Mouse (Mus musculus): ENCODE results near the gene Aak1.
A peak's percentile ranks its signal among the peaks of the same experiment; 100 is the strongest.
"Not testable (repeated sequence)": the region's sequence is repeated elsewhere in the genome, so short reads cannot be mapped to it uniquely, and the experiment has no call there.

Aak1 gene

GRCm38 (mm10) chr6:86841949-86842348 lies 7.4 kb upstream of the Aak1 start:
- no peak for DNase-seq (ENCODE audit: low spot score)

GRCm38 (mm10) chr6:86843636-86844035 lies 5.7 kb upstream of the Aak1 start:
- DNase-seq (ENCODE audit: low spot score): no peak

GRCm38 (mm10) chr6:86846467-86846866 lies 2.9 kb upstream of the Aak1 start:
- no peak for DNase-seq (ENCODE audit: low spot score)

GRCm38 (mm10) chr6:86847816-86848215 lies 1.5 kb upstream of the Aak1 start:
- peak; percentile 16 for DNase-seq (ENCODE audit: low spot score)

- DNase-seq (ENCODE audit: low spot score): no peak
Observed at GRCm38 (mm10) chr6:86848580-86848914, 770 bp upstream of the Aak1 start.

GRCm38 (mm10) chr6:86849692-86850445 lies 552 bp downstream of the Aak1 start:
- DNase-seq (ENCODE audit: low spot score): no peak

- peak; percentile 76 for DNase-seq (ENCODE audit: low spot score)
Observed at GRCm38 (mm10) chr6:86850588-86850987, 1.3 kb downstream of the Aak1 start.

- no peak for DNase-seq (ENCODE audit: low spot score)
Observed at GRCm38 (mm10) chr6:86851561-86851960, 2.2 kb downstream of the Aak1 start.

GRCm38 (mm10) chr6:86853928-86854327 lies 4.6 kb downstream of the Aak1 start:
- DNase-seq (ENCODE audit: low spot score): no peak

GRCm38 (mm10) chr6:86854941-86855340 lies 5.6 kb downstream of the Aak1 start:
- no peak for DNase-seq (ENCODE audit: low spot score)

- no peak for DNase-seq (ENCODE audit: low spot score)
Observed at GRCm38 (mm10) chr6:86858606-86859005, 9.3 kb downstream of the Aak1 start.

- DNase-seq (ENCODE audit: low spot score): no peak
Observed at GRCm38 (mm10) chr6:86860732-86861463, 11.6 kb downstream of the Aak1 start.

GRCm38 (mm10) chr6:86864358-86864757 lies 15.0 kb downstream of the Aak1 start:
- peak; percentile 43 for DNase-seq (ENCODE audit: low spot score)

- DNase-seq (ENCODE audit: low spot score): peak; percentile 29
Observed at GRCm38 (mm10) chr6:86870335-86870734, 21.0 kb downstream of the Aak1 start.

- peak; percentile 70 for DNase-seq (ENCODE audit: low spot score)
Observed at GRCm38 (mm10) chr6:86871783-86872182, 22.5 kb downstream of the Aak1 start.

GRCm38 (mm10) chr6:86874711-86875375 lies 25.5 kb downstream of the Aak1 start:
- DNase-seq (ENCODE audit: low spot score): no peak

GRCm38 (mm10) chr6:86876451-86876850 lies 27.1 kb downstream of the Aak1 start:
- DNase-seq (ENCODE audit: low spot score): peak; percentile 13

GRCm38 (mm10) chr6:86878656-86879055 lies 29.3 kb downstream of the Aak1 start:
- not testable (repeated sequence) for DNase-seq (ENCODE audit: low spot score)

- no peak for DNase-seq (ENCODE audit: low spot score)
Observed at GRCm38 (mm10) chr6:86879314-86879713, 30.0 kb downstream of the Aak1 start.

- no peak for DNase-seq (ENCODE audit: low spot score)
Observed at GRCm38 (mm10) chr6:86884230-86884629, 34.9 kb downstream of the Aak1 start.

- DNase-seq (ENCODE audit: low spot score): no peak
Observed at GRCm38 (mm10) chr6:86884746-86885145, 35.4 kb downstream of the Aak1 start.

GRCm38 (mm10) chr6:86885816-86886529 lies 36.7 kb downstream of the Aak1 start:
- no peak for DNase-seq (ENCODE audit: low spot score)
